Mouse (Mus musculus): ENCODE measurements around the gene Mark1. TPM values are rescaled to one million over a fixed set of nuclear protein-coding genes. Genes with fewer than 3 reads are reported as not detected.

The Mark1 gene
- polyA plus RNA-seq, 1 experiment from 2014 or later, result 12.1 TPM

DNA sequence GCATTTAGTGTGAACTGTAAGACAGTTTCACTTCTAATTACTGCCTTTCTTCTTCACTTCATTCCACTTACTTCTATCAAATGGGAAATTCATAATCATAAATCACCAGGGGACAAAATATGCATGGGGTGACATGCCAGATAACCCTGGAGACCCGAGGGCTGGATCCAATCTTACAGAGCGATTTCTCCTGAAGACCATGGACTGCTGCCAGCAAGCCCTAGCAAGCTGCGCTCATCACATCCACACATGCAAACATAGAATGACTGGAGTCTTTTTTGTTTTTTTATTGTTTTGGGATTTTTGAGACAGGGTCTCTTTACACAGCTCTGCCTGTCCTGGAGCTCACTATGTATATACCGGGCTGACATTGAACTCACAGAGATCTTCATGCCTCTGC, 61.3 kb downstream of the Mark1 start:
- ATAC-seq, result no peak
- Histone ChIP-seq H3K9ac (ENCODE audit: low read length) (no peak overlapping the region), H3K4me3 (ENCODE audit: low read depth, low read length) (no peak overlapping the region), H3K27ac (ENCODE audit: low read depth, low read length) (no peak overlapping the region), H3K36me3 (ENCODE audit: control insufficient read depth, insufficient read depth, low read length) (peaks cover 7% of the 10 kb centered on the region; the same call in 1 of the 2 replicates), H3K4me1 (ENCODE audit: control insufficient read depth, insufficient read depth, low read length) (no peaks in the 10 kb centered on the region), H3K27me3 (replicated peaks; ENCODE audit: control insufficient read depth, insufficient read depth, low read length) (no peaks in the 10 kb centered on the region), H3K4me2 (ENCODE audit: low read length) (no peak overlapping the region), H3K9me3 (replicated peaks; ENCODE audit: control insufficient read depth, low read length) (no peaks in the 10 kb centered on the region)
- no peak for DNase-seq (ENCODE audit: low spot score)
- WGBS, result 89% methylated on average over 4 of the region's 4 CpGs

DNA sequence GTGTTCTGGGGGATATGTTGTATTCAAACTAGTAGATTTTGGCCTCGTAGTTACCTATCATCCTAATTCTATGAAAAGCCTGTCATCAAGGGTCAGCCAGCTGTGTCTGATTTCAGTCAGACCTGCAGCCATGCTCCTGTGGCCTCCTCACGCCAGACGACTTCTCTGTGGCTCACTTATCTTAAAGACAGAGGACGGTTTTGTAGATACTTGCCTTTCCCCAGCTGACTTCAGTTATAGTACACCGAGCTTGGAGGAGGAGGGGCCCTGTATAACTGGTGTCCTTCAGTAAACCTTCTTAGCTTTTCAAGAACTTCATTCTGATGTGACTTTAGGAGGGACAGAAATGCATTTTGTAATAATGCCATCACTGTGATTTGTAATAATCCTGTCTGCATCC, 63.4 kb downstream of the Mark1 start:
- H3K4me2 ChIP-seq (ENCODE audit: low read length), result no peak overlapping the region
- WGBS, result 86% methylated on average over 5 of the region's 5 CpGs
- H3K4me1 ChIP-seq (ENCODE audit: control insufficient read depth, insufficient read depth, low read length), result no peaks in the 10 kb centered on the region
- ATAC-seq (no peak), DNase-seq (ENCODE audit: low spot score) (no peak)
- no peaks in the 10 kb centered on the region for H3K9me3 ChIP-seq (replicated peaks; ENCODE audit: control insufficient read depth, low read length)
- H3K36me3 ChIP-seq (ENCODE audit: control insufficient read depth, insufficient read depth, low read length), result no peaks in the 10 kb centered on the region
- H3K27ac ChIP-seq (ENCODE audit: low read depth, low read length), result no peak overlapping the region
- no peak overlapping the region for H3K9ac ChIP-seq (ENCODE audit: low read length)
- no peaks in the 10 kb centered on the region for H3K27me3 ChIP-seq (replicated peaks; ENCODE audit: control insufficient read depth, insufficient read depth, low read length)
- H3K4me3 ChIP-seq (ENCODE audit: low read depth, low read length), result no peak overlapping the region

DNA sequence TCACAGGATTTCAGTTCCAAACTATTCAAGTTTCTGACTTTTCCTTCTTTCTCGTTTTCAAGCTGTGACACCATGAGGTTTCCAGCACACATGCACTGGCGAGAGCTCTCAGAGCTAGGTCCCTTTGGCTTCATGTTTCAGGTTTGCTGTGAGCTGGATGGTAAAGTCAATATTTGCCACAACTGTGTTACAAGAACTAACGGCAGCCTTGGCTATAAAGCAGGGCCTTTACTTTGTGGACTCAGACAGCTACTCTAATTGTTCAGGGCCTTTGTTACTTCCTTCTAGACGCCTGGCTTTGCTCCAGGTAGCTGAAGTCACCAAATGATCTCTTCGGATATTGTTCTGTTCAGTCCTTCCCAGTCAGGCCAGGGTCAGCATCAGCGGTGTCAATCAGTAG, 63.9 kb downstream of the Mark1 start:
- WGBS, result 61% methylated on average over 6 of the region's 6 CpGs
- DNase-seq (ENCODE audit: low spot score), result no peak
- Histone ChIP-seq H3K4me2 (ENCODE audit: low read length) (no peak overlapping the region), H3K4me3 (ENCODE audit: low read depth, low read length) (no peak overlapping the region), H3K36me3 (ENCODE audit: control insufficient read depth, insufficient read depth, low read length) (no peaks in the 10 kb centered on the region), H3K9me3 (replicated peaks; ENCODE audit: control insufficient read depth, low read length) (no peaks in the 10 kb centered on the region), H3K9ac (ENCODE audit: low read length) (no peak overlapping the region), H3K27me3 (replicated peaks; ENCODE audit: control insufficient read depth, insufficient read depth, low read length) (no peaks in the 10 kb centered on the region), H3K27ac (ENCODE audit: low read depth, low read length) (no peak overlapping the region), H3K4me1 (ENCODE audit: control insufficient read depth, insufficient read depth, low read length) (no peaks in the 10 kb centered on the region)
- no peak for ATAC-seq

DNA sequence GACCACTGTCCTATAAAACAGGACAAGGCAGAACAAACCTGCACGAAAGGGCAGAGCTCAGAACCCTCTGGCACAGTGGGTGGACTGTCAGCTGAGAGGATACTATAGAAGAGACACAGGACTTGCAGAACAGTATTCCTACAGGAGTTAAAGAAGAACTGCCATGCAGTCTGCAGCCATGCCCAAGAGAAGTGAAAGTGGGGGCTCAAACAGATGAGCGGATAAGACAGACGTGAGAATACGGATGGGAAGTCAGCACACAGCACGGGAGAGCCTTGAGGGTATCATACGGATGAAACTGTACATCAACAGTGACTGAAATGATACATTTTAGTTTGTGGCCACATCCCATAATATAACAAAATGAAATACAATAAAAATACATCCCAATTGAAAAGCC, 68.3 kb downstream of the Mark1 start:
- H3K27me3 ChIP-seq (replicated peaks; ENCODE audit: control insufficient read depth, insufficient read depth, low read length), result no peaks in the 10 kb centered on the region
- H3K4me2 ChIP-seq (ENCODE audit: low read length), result no peak overlapping the region
- no peaks in the 10 kb centered on the region for H3K4me1 ChIP-seq (ENCODE audit: control insufficient read depth, insufficient read depth, low read length)
- 89% methylated on average over 6 of the region's 6 CpGs for whole genome bisulfite sequencing
- DNase-seq (ENCODE audit: low spot score) (no peak), ATAC-seq (no peak)
- no peaks in the 10 kb centered on the region for H3K9me3 ChIP-seq (replicated peaks; ENCODE audit: control insufficient read depth, low read length)
- H3K9ac ChIP-seq (ENCODE audit: low read length), result no peak overlapping the region
- H3K36me3 ChIP-seq (ENCODE audit: control insufficient read depth, insufficient read depth, low read length), result peaks cover 15% of the 10 kb centered on the region
- no peak overlapping the region for H3K4me3 ChIP-seq (ENCODE audit: low read depth, low read length)
- no peak overlapping the region for H3K27ac ChIP-seq (ENCODE audit: low read depth, low read length)

DNA sequence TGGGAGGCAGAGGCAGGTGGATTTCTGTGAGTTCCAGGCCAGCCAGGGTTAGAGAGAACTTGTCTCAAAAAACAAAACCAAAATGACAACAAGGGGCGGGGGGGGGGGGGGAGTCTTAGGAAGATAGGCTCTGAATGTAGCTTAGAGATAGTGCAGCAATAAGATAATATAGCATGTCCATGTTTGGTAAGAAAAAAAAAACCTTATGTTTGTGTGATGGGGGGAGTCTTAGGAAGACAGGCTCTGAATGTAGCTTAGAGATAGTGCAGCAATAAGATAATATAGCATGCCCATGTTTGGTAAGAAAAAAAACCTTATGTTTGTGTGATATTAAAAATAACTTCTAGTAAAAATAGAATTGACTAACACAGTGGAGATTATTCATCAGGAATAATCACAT, 71.0 kb downstream of the Mark1 start:
- ATAC-seq, result no peak
- no peaks in the 10 kb centered on the region for H3K9me3 ChIP-seq (replicated peaks; ENCODE audit: control insufficient read depth, low read length)

DNA sequence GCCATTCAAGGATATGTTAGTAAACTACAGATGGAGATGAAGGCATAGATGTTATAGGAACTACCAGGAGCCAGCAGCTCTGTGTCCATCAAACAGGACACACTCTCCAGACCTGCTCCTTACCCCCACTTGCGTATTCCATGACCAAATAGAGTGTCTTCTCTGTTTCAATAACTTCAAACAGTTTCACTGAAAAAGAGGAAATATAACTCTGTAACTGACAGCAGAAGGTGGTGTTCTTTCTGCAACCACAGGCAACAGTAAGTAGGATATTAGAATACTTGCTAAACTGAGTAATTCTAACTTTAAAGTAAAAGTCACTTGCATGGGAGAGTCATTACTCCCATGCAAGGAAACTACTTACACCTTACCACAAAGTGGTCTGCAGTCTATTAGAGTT, 71.5 kb downstream of the Mark1 start:
- peaks cover 35% of the 10 kb centered on the region for H3K36me3 ChIP-seq (ENCODE audit: control insufficient read depth, insufficient read depth, low read length)

More for the DNA sequence above, 71.0 kb downstream of the Mark1 start:
- Histone ChIP-seq H3K36me3 (ENCODE audit: control insufficient read depth, insufficient read depth, low read length) (peaks cover 31% of the 10 kb centered on the region), H3K4me3 (ENCODE audit: low read depth, low read length) (no peak overlapping the region), H3K4me1 (ENCODE audit: control insufficient read depth, insufficient read depth, low read length) (no peaks in the 10 kb centered on the region), H3K27ac (ENCODE audit: low read depth, low read length) (no peak overlapping the region), H3K9ac (ENCODE audit: low read length) (no peak overlapping the region), H3K4me2 (ENCODE audit: low read length) (no peak overlapping the region), H3K27me3 (replicated peaks; ENCODE audit: control insufficient read depth, insufficient read depth, low read length) (no peaks in the 10 kb centered on the region)
- WGBS, result 60% methylated on average over 1 of the region's 1 CpGs
- no peak for DNase-seq (ENCODE audit: low spot score)

DNA sequence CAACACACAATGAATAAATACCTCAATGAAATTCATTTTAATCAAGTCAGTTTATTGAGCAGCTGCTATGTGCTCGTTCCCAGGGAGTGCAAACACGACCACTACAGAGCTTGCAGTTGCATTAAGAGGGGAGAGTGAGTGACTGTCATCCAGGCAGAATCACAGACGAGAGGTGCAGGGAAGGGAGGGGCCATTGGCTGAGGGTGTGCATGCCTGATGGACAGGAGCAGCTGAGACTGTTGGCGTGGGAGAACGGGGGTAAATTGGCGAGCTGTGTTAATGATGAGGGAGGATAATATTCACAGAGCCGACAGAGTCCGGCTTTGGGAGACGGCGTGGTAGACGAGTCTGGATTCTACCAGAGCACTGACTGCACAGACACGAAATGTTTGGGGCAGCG, 76.5 kb downstream of the Mark1 start:
- WGBS, result 75% methylated on average over 13 of the region's 13 CpGs
- ATAC-seq (no peak), DNase-seq (ENCODE audit: low spot score) (no peak)
- Histone ChIP-seq H3K9me3 (replicated peaks; ENCODE audit: control insufficient read depth, low read length) (no peaks in the 10 kb centered on the region), H3K4me2 (ENCODE audit: low read length) (no peak overlapping the region), H3K4me1 (ENCODE audit: control insufficient read depth, insufficient read depth, low read length) (no peaks in the 10 kb centered on the region), H3K27me3 (replicated peaks; ENCODE audit: control insufficient read depth, insufficient read depth, low read length) (no peaks in the 10 kb centered on the region), H3K9ac (ENCODE audit: low read length) (no peak overlapping the region), H3K4me3 (ENCODE audit: low read depth, low read length) (no peak overlapping the region), H3K27ac (ENCODE audit: low read depth, low read length) (no peak overlapping the region), H3K36me3 (ENCODE audit: control insufficient read depth, insufficient read depth, low read length) (peaks cover 62% of the 10 kb centered on the region)

More for the DNA sequence above, 71.5 kb downstream of the Mark1 start:
- WGBS, result 94% methylated on average over 1 of the region's 1 CpGs
- H3K27me3 ChIP-seq (replicated peaks; ENCODE audit: control insufficient read depth, insufficient read depth, low read length), result no peaks in the 10 kb centered on the region
- no peak overlapping the region for H3K4me3 ChIP-seq (ENCODE audit: low read depth, low read length)
- no peak overlapping the region for H3K9ac ChIP-seq (ENCODE audit: low read length)
- no peaks in the 10 kb centered on the region for H3K4me1 ChIP-seq (ENCODE audit: control insufficient read depth, insufficient read depth, low read length)
- H3K27ac ChIP-seq (ENCODE audit: low read depth, low read length), result no peak overlapping the region
- ATAC-seq (no peak), DNase-seq (ENCODE audit: low spot score) (no peak)
- no peak overlapping the region for H3K4me2 ChIP-seq (ENCODE audit: low read length)
- H3K9me3 ChIP-seq (replicated peaks; ENCODE audit: control insufficient read depth, low read length), result no peaks in the 10 kb centered on the region

DNA sequence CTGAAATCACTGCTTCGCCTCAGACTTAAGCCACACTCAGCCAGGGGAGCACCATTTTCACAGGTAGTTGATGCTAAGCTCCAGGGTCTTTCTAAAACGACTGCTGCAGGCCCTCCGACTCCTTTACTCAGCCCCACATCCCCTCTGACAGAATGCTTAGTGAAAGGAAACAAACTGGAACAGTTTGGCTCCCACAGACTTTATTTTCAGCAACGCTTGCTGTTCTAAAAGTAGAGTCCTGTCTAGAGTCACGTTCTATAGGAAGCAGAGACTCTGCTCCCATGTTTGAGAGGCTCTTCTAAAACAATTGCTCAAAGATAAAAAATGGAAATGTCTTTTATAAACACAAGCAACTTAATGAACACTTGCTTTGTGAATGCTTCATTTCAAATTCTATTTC, 79.3 kb downstream of the Mark1 start:
- Histone ChIP-seq H3K4me2 (ENCODE audit: low read length) (no peak overlapping the region), H3K4me1 (ENCODE audit: control insufficient read depth, insufficient read depth, low read length) (no peaks in the 10 kb centered on the region), H3K27ac (ENCODE audit: low read depth, low read length) (no peak overlapping the region), H3K4me3 (ENCODE audit: low read depth, low read length) (no peak overlapping the region), H3K36me3 (ENCODE audit: control insufficient read depth, insufficient read depth, low read length) (peaks cover 69% of the 10 kb centered on the region), H3K9me3 (replicated peaks; ENCODE audit: control insufficient read depth, low read length) (no peaks in the 10 kb centered on the region), H3K9ac (ENCODE audit: low read length) (no peak overlapping the region), H3K27me3 (replicated peaks; ENCODE audit: control insufficient read depth, insufficient read depth, low read length) (no peaks in the 10 kb centered on the region)
- WGBS, result 83% methylated on average over 5 of the region's 5 CpGs
- no peak for DNase-seq (ENCODE audit: low spot score)
- ATAC-seq, result no peak

DNA sequence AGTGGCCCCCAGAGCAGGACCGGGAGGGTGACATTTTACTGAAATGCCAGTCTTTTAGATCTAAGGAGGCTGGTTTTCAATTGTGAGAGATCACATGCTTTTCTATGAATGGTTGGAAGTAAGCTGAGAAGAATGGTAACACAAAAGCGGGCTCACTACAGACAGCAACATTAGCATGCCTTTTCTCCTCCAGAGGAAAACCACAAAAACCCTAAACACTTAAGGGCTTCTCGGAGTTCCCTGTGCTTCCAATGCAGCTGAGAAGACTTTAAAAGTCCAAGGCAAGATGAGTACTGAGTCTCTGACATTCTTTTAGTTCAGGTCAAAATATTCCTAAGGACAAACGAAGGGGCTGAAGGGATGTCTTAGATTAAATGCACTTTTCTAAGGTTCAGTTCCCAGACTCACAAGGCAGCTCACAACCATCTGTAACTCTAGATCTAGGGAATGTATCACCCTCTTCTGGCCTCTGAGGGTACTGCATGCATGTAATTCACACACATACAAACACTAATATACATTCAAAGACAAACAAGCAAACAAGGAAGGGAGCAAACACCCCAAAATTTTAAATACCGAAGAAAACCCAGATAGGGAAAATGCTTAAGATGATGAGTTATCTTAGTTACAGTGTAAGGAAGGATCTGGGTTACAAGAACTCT, 81.0 kb downstream of the Mark1 start:
- ATAC-seq (no peak), DNase-seq (ENCODE audit: low spot score) (peak; percentile 33)
- Histone ChIP-seq H3K9me3 (replicated peaks; ENCODE audit: control insufficient read depth, low read length) (no peaks in the 10 kb centered on the region), H3K27me3 (replicated peaks; ENCODE audit: control insufficient read depth, insufficient read depth, low read length) (no peaks in the 10 kb centered on the region), H3K4me3 (ENCODE audit: low read depth, low read length) (no peak overlapping the region), H3K4me1 (ENCODE audit: control insufficient read depth, insufficient read depth, low read length) (no peaks in the 10 kb centered on the region), H3K9ac (ENCODE audit: low read length) (no peak overlapping the region), H3K36me3 (ENCODE audit: control insufficient read depth, insufficient read depth, low read length) (peaks cover 66% of the 10 kb centered on the region), H3K27ac (ENCODE audit: low read depth, low read length) (no peak overlapping the region), H3K4me2 (ENCODE audit: low read length) (no peak overlapping the region)
- 62% methylated on average over 5 of the region's 5 CpGs for WGBS
